Mouse (Mus musculus): ENCODE results near the gene Tlcd1.

Tlcd1 gene

GRCm38 (mm10) chr11:78209886-78210285, 33.4 kb downstream of the Tlcd1 start:
- no peak for DNase-seq

GRCm38 (mm10) chr11:78210615-78211014, 34.1 kb downstream of the Tlcd1 start:
- DNase-seq: no peak

GRCm38 (mm10) chr11:78211513-78211912, 35.0 kb downstream of the Tlcd1 start:
- no peak for DNase-seq

GRCm38 (mm10) chr11:78213086-78213817, 36.7 kb downstream of the Tlcd1 start:
- DNase-seq: no peak

- peak; percentile 20 for DNase-seq
Observed at GRCm38 (mm10) chr11:78215709-78216317, 39.3 kb downstream of the Tlcd1 start.

GRCm38 (mm10) chr11:78223586-78223985, 47.1 kb downstream of the Tlcd1 start:
- DNase-seq: no peak
